Mouse (Mus musculus) 3T3-L1 (cell line): ENCODE results near the gene Kctd2.
"Not testable (repeated sequence)": the region's sequence is repeated elsewhere in the genome, so short reads cannot be mapped to it uniquely, and the experiment has no call there.

Source experiments
- DNase-seq: peaks from one replicate; pipeline ENCODE4 v3.0.0-alpha.2; 2015; ENCODE audit warnings: low read depth, low spot score

Gene Kctd2

GRCm38 (mm10) chr11:115473626-115474275 lies 53.8 kb downstream of the Kctd2 start:
- DNase-seq = peak; percentile 99

- peak; percentile 99 for DNase-seq
These were observed 55.3 kb downstream of the Kctd2 start, which contains the start of gene Armc7 for GRCm38 (mm10) chr11:115475025-115475757. Gene Armc7, plus strand, starts transcription at chr11:115475667.

- DNase-seq = peak; percentile 26
These were observed 55.9 kb downstream of the Kctd2 start for GRCm38 (mm10) chr11:115475758-115476237.

GRCm38 (mm10) chr11:115476630-115477029 lies 56.7 kb downstream of the Kctd2 start:
- DNase-seq = not testable (repeated sequence)

- DNase-seq = not testable (repeated sequence)
These were observed 57.5 kb downstream of the Kctd2 start for GRCm38 (mm10) chr11:115477388-115477787.

GRCm38 (mm10) chr11:115478296-115478938 lies 58.5 kb downstream of the Kctd2 start:
- no peak for DNase-seq
